Mouse (Mus musculus): ENCODE measurements around the gene Chmp3. TPM values are rescaled to one million over a fixed set of nuclear protein-coding genes. Genes with fewer than 3 reads are reported as not detected.

Gene Chmp3
- polyA plus RNA-seq, 1 experiment from 2014 or later, result 68.9 TPM

GRCm38 (mm10) chr6:71537286-71537685 lies 6.3 kb upstream of the Chmp3 start:
- no peaks in the 10 kb centered on the region for H3K4me1 ChIP-seq (replicated peaks)

GRCm38 (mm10) chr6:71555507-71555951 lies 11.9 kb downstream of the Chmp3 start:
- no peaks in the 10 kb centered on the region for H3K4me1 ChIP-seq (replicated peaks)
- H3K4me2 ChIP-seq (replicated peaks), result no peak overlapping the region
- H3K27ac ChIP-seq, result no peak overlapping the region
- H3K4me3 ChIP-seq (replicated peaks), result no peak overlapping the region
- no peaks in the 10 kb centered on the region for H3K27me3 ChIP-seq (replicated peaks)
- no peaks in the 10 kb centered on the region for H3K9me3 ChIP-seq
- no peak overlapping the region for H3K9ac ChIP-seq
- 0 out of 2 replicates have a peak, but pooled peaks cover 4% of the 10 kb centered on the region for H3K36me3 ChIP-seq
- no peak for ATAC-seq
- 85% methylated on average over 2 of the region's 2 CpGs for WGBS

More at GRCm38 (mm10) chr6:71537286-71537685, 6.3 kb upstream of the Chmp3 start:
- H3K27me3 ChIP-seq (replicated peaks), result no peaks in the 10 kb centered on the region
- no peak for ATAC-seq
- no peak overlapping the region for H3K9ac ChIP-seq
- no peak overlapping the region for H3K4me3 ChIP-seq (replicated peaks)
- no peaks in the 10 kb centered on the region for H3K9me3 ChIP-seq
- H3K27ac ChIP-seq, result no peak overlapping the region
- H3K4me2 ChIP-seq (replicated peaks), result no peak overlapping the region
- no peaks in the 10 kb centered on the region for H3K36me3 ChIP-seq

- no peaks in the 10 kb centered on the region for H3K4me1 ChIP-seq (replicated peaks)
- 90% methylated on average over 2 of the region's 2 CpGs for WGBS
- no peak overlapping the region for H3K4me2 ChIP-seq (replicated peaks)
- no peak overlapping the region for H3K9ac ChIP-seq
- no peak for ATAC-seq
- H3K27me3 ChIP-seq (replicated peaks), result no peaks in the 10 kb centered on the region
- H3K27ac ChIP-seq, result no peak overlapping the region
- H3K36me3 ChIP-seq, result 0 out of 2 replicates have a peak, but pooled peaks cover 4% of the 10 kb centered on the region
- no peaks in the 10 kb centered on the region for H3K9me3 ChIP-seq
- no peak overlapping the region for H3K4me3 ChIP-seq (replicated peaks)
Measured at GRCm38 (mm10) chr6:71556826-71557225, 13.2 kb downstream of the Chmp3 start.

- H3K9ac ChIP-seq, result no peak overlapping the region
- H3K4me1 ChIP-seq (replicated peaks), result no peaks in the 10 kb centered on the region
- 62% methylated on average over 3 of the region's 3 CpGs for WGBS
- H3K9me3 ChIP-seq, result no peaks in the 10 kb centered on the region
- H3K27ac ChIP-seq, result no peak overlapping the region
- no peak overlapping the region for H3K4me3 ChIP-seq (replicated peaks)
- H3K4me2 ChIP-seq (replicated peaks), result no peak overlapping the region
- no peaks in the 10 kb centered on the region for H3K27me3 ChIP-seq (replicated peaks)
- 0 out of 2 replicates have a peak, but pooled peaks cover 9% of the 10 kb centered on the region for H3K36me3 ChIP-seq
- no peak for ATAC-seq
Measured at GRCm38 (mm10) chr6:71568616-71569015, 25.0 kb downstream of the Chmp3 start.

- H3K9me3 ChIP-seq, result no peaks in the 10 kb centered on the region
- H3K9ac ChIP-seq, result no peak overlapping the region
- no peaks in the 10 kb centered on the region for H3K27me3 ChIP-seq (replicated peaks)
- ATAC-seq, result no peak
- no peak overlapping the region for H3K27ac ChIP-seq
- no peak overlapping the region for H3K4me2 ChIP-seq (replicated peaks)
- no peak overlapping the region for H3K4me3 ChIP-seq (replicated peaks)
- H3K36me3 ChIP-seq, result 0 out of 2 replicates have a peak, but pooled peaks cover 9% of the 10 kb centered on the region
- 47% methylated on average over 2 of the region's 2 CpGs for WGBS
- no peaks in the 10 kb centered on the region for H3K4me1 ChIP-seq (replicated peaks)
Measured at GRCm38 (mm10) chr6:71569025-71569424, 25.4 kb downstream of the Chmp3 start.

GRCm38 (mm10) chr6:71575359-71575758 lies 31.8 kb downstream of the Chmp3 start:
- no peak overlapping the region for H3K4me3 ChIP-seq (replicated peaks)
- H3K4me2 ChIP-seq (replicated peaks), result no peak overlapping the region
- no peaks in the 10 kb centered on the region for H3K27me3 ChIP-seq (replicated peaks)
- H3K9me3 ChIP-seq, result no peaks in the 10 kb centered on the region
- peaks cover 10% of the 10 kb centered on the region for H3K36me3 ChIP-seq
- H3K4me1 ChIP-seq (replicated peaks), result no peaks in the 10 kb centered on the region
- ATAC-seq, result no peak
- H3K9ac ChIP-seq, result no peak overlapping the region
- no peak overlapping the region for H3K27ac ChIP-seq
- WGBS, result 98% methylated on average over 1 of the region's 1 CpGs

- H3K9me3 ChIP-seq, result no peaks in the 10 kb centered on the region
- no peak overlapping the region for H3K4me2 ChIP-seq (replicated peaks)
- H3K4me3 ChIP-seq (replicated peaks), result no peak overlapping the region
- no peaks in the 10 kb centered on the region for H3K4me1 ChIP-seq (replicated peaks)
- no peak overlapping the region for H3K27ac ChIP-seq
- 96% methylated on average over 11 of the region's 11 CpGs for WGBS
- no peak overlapping the region for H3K9ac ChIP-seq
- peaks cover 22% of the 10 kb centered on the region for H3K36me3 ChIP-seq
- no peak for ATAC-seq
- no peaks in the 10 kb centered on the region for H3K27me3 ChIP-seq (replicated peaks)
Measured at GRCm38 (mm10) chr6:71579478-71579877, 35.9 kb downstream of the Chmp3 start.

GRCm38 (mm10) chr6:71583198-71583597 lies 39.6 kb downstream of the Chmp3 start:
- Histone ChIP-seq H3K4me1 (replicated peaks) (no peaks in the 10 kb centered on the region), H3K9me3 (no peaks in the 10 kb centered on the region), H3K4me2 (replicated peaks) (no peak overlapping the region), H3K9ac (no peak overlapping the region), H3K27ac (no peak overlapping the region), H3K27me3 (replicated peaks) (no peaks in the 10 kb centered on the region), H3K4me3 (replicated peaks) (no peak overlapping the region), H3K36me3 (peaks cover 25% of the 10 kb centered on the region)
- no peak for ATAC-seq
- WGBS, result 68% methylated on average over 4 of the region's 4 CpGs

GRCm38 (mm10) chr6:71589401-71589800 lies 45.8 kb downstream of the Chmp3 start:
- H3K36me3 ChIP-seq, result peaks cover 34% of the 10 kb centered on the region

GRCm38 (mm10) chr6:71590154-71590553 lies 46.6 kb downstream of the Chmp3 start:
- Histone ChIP-seq H3K4me1 (replicated peaks) (no peaks in the 10 kb centered on the region), H3K27me3 (replicated peaks) (no peaks in the 10 kb centered on the region), H3K4me2 (replicated peaks) (no peak overlapping the region), H3K9ac (no peak overlapping the region), H3K9me3 (no peaks in the 10 kb centered on the region), H3K4me3 (replicated peaks) (no peak overlapping the region), H3K27ac (no peak overlapping the region), H3K36me3 (peaks cover 38% of the 10 kb centered on the region)
- ATAC-seq, result no peak
- WGBS, result 84% methylated on average over 4 of the region's 4 CpGs

More at GRCm38 (mm10) chr6:71589401-71589800, 45.8 kb downstream of the Chmp3 start:
- Histone ChIP-seq H3K4me1 (replicated peaks) (no peaks in the 10 kb centered on the region), H3K9me3 (no peaks in the 10 kb centered on the region), H3K4me2 (replicated peaks) (no peak overlapping the region), H3K9ac (no peak overlapping the region), H3K27me3 (replicated peaks) (no peaks in the 10 kb centered on the region), H3K4me3 (replicated peaks) (no peak overlapping the region), H3K27ac (no peak overlapping the region)
- ATAC-seq, result no peak
- WGBS, result 85% methylated on average over 1 of the region's 1 CpGs

- WGBS, result 92% methylated on average over 3 of the region's 3 CpGs
- no peak for ATAC-seq
- Histone ChIP-seq H3K9ac (no peak overlapping the region), H3K9me3 (no peaks in the 10 kb centered on the region), H3K4me1 (replicated peaks) (no peaks in the 10 kb centered on the region), H3K4me2 (replicated peaks) (no peak overlapping the region), H3K27ac (no peak overlapping the region), H3K4me3 (replicated peaks) (no peak overlapping the region), H3K36me3 (peaks cover 24% of the 10 kb centered on the region), H3K27me3 (replicated peaks) (no peaks in the 10 kb centered on the region)
Measured at GRCm38 (mm10) chr6:71607756-71608155, 64.2 kb downstream of the Chmp3 start.

GRCm38 (mm10) chr6:71608994-71609393 lies 65.4 kb downstream of the Chmp3 start:
- H3K27ac ChIP-seq, result no peak overlapping the region

GRCm38 (mm10) chr6:71609968-71610367 lies 66.4 kb downstream of the Chmp3 start:
- no peak overlapping the region for H3K9ac ChIP-seq
- H3K4me3 ChIP-seq (replicated peaks), result no peak overlapping the region
- no peak overlapping the region for H3K4me2 ChIP-seq (replicated peaks)
- H3K36me3 ChIP-seq, result peaks cover 23% of the 10 kb centered on the region
- no peak for ATAC-seq
- WGBS, result 89% methylated on average over 7 of the region's 7 CpGs
- H3K4me1 ChIP-seq (replicated peaks), result no peaks in the 10 kb centered on the region
- H3K27ac ChIP-seq, result no peak overlapping the region
- no peaks in the 10 kb centered on the region for H3K27me3 ChIP-seq (replicated peaks)
- H3K9me3 ChIP-seq, result no peaks in the 10 kb centered on the region

More at GRCm38 (mm10) chr6:71608994-71609393, 65.4 kb downstream of the Chmp3 start:
- no peak for ATAC-seq
- no peaks in the 10 kb centered on the region for H3K4me1 ChIP-seq (replicated peaks)
- H3K4me3 ChIP-seq (replicated peaks), result no peak overlapping the region
- H3K27me3 ChIP-seq (replicated peaks), result no peaks in the 10 kb centered on the region
- H3K9me3 ChIP-seq, result no peaks in the 10 kb centered on the region
- H3K36me3 ChIP-seq, result peaks cover 23% of the 10 kb centered on the region
- no peak overlapping the region for H3K9ac ChIP-seq
- no peak overlapping the region for H3K4me2 ChIP-seq (replicated peaks)
